Mouse (Mus musculus) adrenal gland, adult (tissue): Measurements from ENCODE around the gene Arhgef15.

Experiments used
- DNase-seq, 2 experiments: peaks; one replicate each; pipeline ENCODE4 v3.0.0; 2022 to 2023; ENCODE audit warnings: low spot score in 1 of 2; ENCODE audit not compliant: inconsistent age in 2 of 2

Gene Arhgef15

GRCm38 (mm10) chr11:68926981-68927380 is 30.3 kb downstream of the Arhgef15 start, which contains the start of gene Odf4:
Odf4 (minus strand) TSS chr11:68927081.
- DNase-seq, result no peak

- no peak for DNase-seq
These were observed 32.5 kb downstream of the Arhgef15 start for GRCm38 (mm10) chr11:68924749-68925148.

GRCm38 (mm10) chr11:68923191-68923590 is 34.1 kb downstream of the Arhgef15 start:
- DNase-seq, result no peak

GRCm38 (mm10) chr11:68914566-68914965 is 42.7 kb downstream of the Arhgef15 start:
- no peak for DNase-seq

- peak in 1 of 2 experiments; percentile 38 for DNase-seq
These were observed 45.6 kb downstream of the Arhgef15 start for GRCm38 (mm10) chr11:68911531-68912177.

- DNase-seq, result peak in 1 of 2 experiments; percentile 59
These were observed 48.3 kb downstream of the Arhgef15 start for GRCm38 (mm10) chr11:68908846-68909503.

- DNase-seq, result no peak
These were observed 50.0 kb downstream of the Arhgef15 start for GRCm38 (mm10) chr11:68907251-68907650.

GRCm38 (mm10) chr11:68906461-68906790 is 50.9 kb downstream of the Arhgef15 start:
- DNase-seq, result peak in 1 of 2 experiments; percentile 41

- peak in 1 of 2 experiments; percentile 16 for DNase-seq
These were observed 51.4 kb downstream of the Arhgef15 start for GRCm38 (mm10) chr11:68905665-68906460.

GRCm38 (mm10) chr11:68905138-68905531 is 52.1 kb downstream of the Arhgef15 start:
- no peak for DNase-seq

- DNase-seq, result peak; percentile 71 to 94
These were observed 52.7 kb downstream of the Arhgef15 start for GRCm38 (mm10) chr11:68904375-68905137.

GRCm38 (mm10) chr11:68903775-68904174 is 53.5 kb downstream of the Arhgef15 start:
- DNase-seq, result peak in 1 of 2 experiments; percentile 26

GRCm38 (mm10) chr11:68902823-68903222 is 54.5 kb downstream of the Arhgef15 start:
- no peak for DNase-seq

GRCm38 (mm10) chr11:68902367-68902766 is 54.9 kb downstream of the Arhgef15 start:
- DNase-seq, result no peak

GRCm38 (mm10) chr11:68902047-68902364 is 55.3 kb downstream of the Arhgef15 start:
- DNase-seq, result no peak

- DNase-seq, result peak; percentile 98 to 100
These were observed 55.8 kb downstream of the Arhgef15 start, which contains the start of gene Rpl26 for GRCm38 (mm10) chr11:68901351-68902046. Rpl26 (plus strand) TSS chr11:68901583.

- no peak for DNase-seq
These were observed 56.5 kb downstream of the Arhgef15 start for GRCm38 (mm10) chr11:68900519-68901350.

- DNase-seq, result no peak
These were observed 57.5 kb downstream of the Arhgef15 start for GRCm38 (mm10) chr11:68899815-68900214.

- peak; percentile 34 to 72 for DNase-seq
These were observed 58.5 kb downstream of the Arhgef15 start for GRCm38 (mm10) chr11:68898790-68899189.

GRCm38 (mm10) chr11:68897838-68898237 is 59.4 kb downstream of the Arhgef15 start:
- DNase-seq, result no peak
